Mouse (Mus musculus) CH12.LX (cell line): ENCODE measurements around the gene Fam110a. TPM values are rescaled to one million over a fixed set of nuclear protein-coding genes. Genes with fewer than 3 reads are reported as not detected.

ENCODE experiments used
- DNase-seq: peaks from one replicate; pipeline ENCODE4 v3.0.0-alpha.2; 2013; ENCODE audit errors: extremely low read depth
- H3K27ac ChIP-seq: 2 replicates; pipeline ENCODE4 v1.5.1; 2012; ENCODE audit warnings: low read depth, mild to moderate bottlenecking, control low read depth, moderate library complexity; ENCODE audit not compliant: insufficient read depth
- H3K27me3 ChIP-seq: replicated peaks from 2 replicates; pipeline ENCODE3; 2012; ENCODE audit warnings: inconsistent platforms
- H3K36me3 ChIP-seq, 2 experiments: replicated peaks in 1 of 2; 2 replicates each; pipeline versions ENCODE3 to v1.6.1; 2012; ENCODE audit warnings: inconsistent platforms in 1 of 2, low read length in 1 of 2, mild to moderate bottlenecking in 1 of 2, mixed read lengths in 1 of 2, moderate library complexity in 1 of 2; ENCODE audit not compliant: control insufficient read depth in 1 of 2, insufficient read depth in 1 of 2
- H3K4me1 ChIP-seq, 2 experiments: 2 replicates each; pipeline ENCODE4 v1.6.1; 2012; ENCODE audit warnings: inconsistent platforms in 1 of 2, moderate library complexity in 1 of 2; ENCODE audit not compliant: insufficient read depth in 2 of 2, control insufficient read depth in 1 of 2
- H3K4me2 ChIP-seq: 2 replicates; pipeline ENCODE4 v1.6.1; 2012; ENCODE audit warnings: low read depth, mild to moderate bottlenecking, control low read depth; ENCODE audit not compliant: poor library complexity, insufficient read depth, severe bottlenecking
- H3K4me3 ChIP-seq, 3 experiments: fragments of 150-350 bp in 1 of 3; sonication (generic) in 1 of 3; replicated peaks in 1 of 3; 2 replicates each; pipeline versions ENCODE3 to v1.5.1; 2011 to 2012; ENCODE audit warnings: low read depth in 2 of 3, low read length in 2 of 3, mild to moderate bottlenecking in 2 of 3, moderate library complexity in 2 of 3, control low read depth in 1 of 3, improper control_type of control experiment in 1 of 3, inconsistent platforms in 1 of 3, mixed read lengths in 1 of 3; ENCODE audit not compliant: poor library complexity in 1 of 3
- H3K79me2 ChIP-seq: replicated peaks from 2 replicates; pipeline ENCODE4 v1.6.1; 2012; ENCODE audit warnings: mild to moderate bottlenecking, moderate library complexity; ENCODE audit not compliant: control insufficient read depth, poor library complexity, insufficient read depth, severe bottlenecking; ENCODE audit errors: extremely low read depth
- H3K9ac ChIP-seq: 2 replicates; pipeline ENCODE4 v1.6.1; 2012; ENCODE audit warnings: low read depth, mild to moderate bottlenecking, control low read depth, moderate library complexity; ENCODE audit not compliant: insufficient read depth
- H3K9me3 ChIP-seq: replicated peaks from 2 replicates; pipeline ENCODE3; 2012; ENCODE audit warnings: low read length, inconsistent platforms, mixed read lengths
- BHLHE40 ChIP-seq: IDR thresholded peaks from 2 replicates; pipeline ENCODE4 v1.6.1; 2011; ENCODE audit warnings: mild to moderate bottlenecking, low read depth, low read length, improper control_type of control experiment
- CHD2 ChIP-seq: IDR thresholded peaks from 2 replicates; pipeline ENCODE4 v1.6.1; 2011; ENCODE audit warnings: low read length, improper control_type of control experiment
- E2F4 ChIP-seq: IDR thresholded peaks from 2 replicates; pipeline ENCODE4 v1.6.1; 2011; ENCODE audit warnings: low read depth, low read length, improper control_type of control experiment; ENCODE audit not compliant: insufficient replicate concordance
- ELF1 ChIP-seq: IDR thresholded peaks from 2 replicates; pipeline ENCODE4 v1.6.1; 2014; ENCODE audit warnings: low read depth, mild to moderate bottlenecking, inconsistent platforms, low read length, improper control_type of control experiment
- EP300 ChIP-seq: IDR thresholded peaks from 2 replicates; pipeline ENCODE4 v1.6.1; 2011; ENCODE audit warnings: low read length, improper control_type of control experiment
- ETS1 ChIP-seq: conservative IDR thresholded peaks from 2 replicates; pipeline ENCODE4 v1.6.1; 2012; ENCODE audit warnings: low read depth, mild to moderate bottlenecking, inconsistent platforms, low read length, improper control_type of control experiment, moderate library complexity
- HCFC1 ChIP-seq: IDR thresholded peaks from 2 replicates; pipeline ENCODE4 v1.6.1; 2012; ENCODE audit warnings: low read depth, mild to moderate bottlenecking, inconsistent platforms, low read length, improper control_type of control experiment
- IRF4 ChIP-seq: IDR thresholded peaks from 2 replicates; pipeline ENCODE4 v1.6.1; 2014; ENCODE audit warnings: low read depth, mild to moderate bottlenecking, inconsistent platforms, low read length, improper control_type of control experiment
- KAT2A ChIP-seq: IDR thresholded peaks from 2 replicates; pipeline ENCODE4 v1.6.1; 2012; ENCODE audit warnings: low read length, improper control_type of control experiment, inconsistent platforms; ENCODE audit not compliant: insufficient replicate concordance
- MAX ChIP-seq: IDR thresholded peaks from 2 replicates; pipeline ENCODE4 v1.6.1; 2011; ENCODE audit warnings: low read length, improper control_type of control experiment
- MAZ ChIP-seq: IDR thresholded peaks from 2 replicates; pipeline ENCODE4 v1.6.1; 2012; ENCODE audit warnings: low read depth, mild to moderate bottlenecking, inconsistent platforms, low read length, improper control_type of control experiment, moderate library complexity
- NRF1 ChIP-seq: IDR thresholded peaks from 2 replicates; pipeline ENCODE4 v1.6.1; 2014; ENCODE audit warnings: low read depth, mild to moderate bottlenecking, inconsistent platforms, low read length, improper control_type of control experiment, moderate library complexity
- RCOR1 ChIP-seq: conservative IDR thresholded peaks from 2 replicates; pipeline ENCODE4 v1.6.1; 2012; ENCODE audit warnings: low read depth, mild to moderate bottlenecking, inconsistent platforms, low read length, improper control_type of control experiment
- SIN3A ChIP-seq: IDR thresholded peaks from 2 replicates; pipeline ENCODE4 v1.6.1; 2012; ENCODE audit warnings: low read length, improper control_type of control experiment, inconsistent platforms
- TBP ChIP-seq: conservative IDR thresholded peaks from 2 replicates; pipeline ENCODE4 v1.6.1; 2011; ENCODE audit warnings: low read depth, low read length, improper control_type of control experiment
- TCF12 ChIP-seq: IDR thresholded peaks from 2 replicates; pipeline ENCODE4 v1.6.1; 2014; ENCODE audit warnings: low read depth, mild to moderate bottlenecking, inconsistent platforms, low read length, improper control_type of control experiment
- UBTF ChIP-seq: IDR thresholded peaks from 2 replicates; pipeline ENCODE4 v1.6.1; 2012; ENCODE audit warnings: low read depth, mild to moderate bottlenecking, inconsistent platforms, low read length, improper control_type of control experiment, moderate library complexity
- USF1 ChIP-seq: IDR thresholded peaks from 2 replicates; pipeline ENCODE4 v1.6.1; 2014; ENCODE audit warnings: low read depth, mild to moderate bottlenecking, inconsistent platforms, low read length, improper control_type of control experiment
- USF2 ChIP-seq: conservative IDR thresholded peaks from 2 replicates; pipeline ENCODE4 v1.6.1; 2011; ENCODE audit warnings: low read depth, low read length, improper control_type of control experiment
- ZC3H11A ChIP-seq: IDR thresholded peaks from 2 replicates; pipeline ENCODE4 v1.6.1; 2012; ENCODE audit warnings: low read depth, mild to moderate bottlenecking, inconsistent platforms, low read length, improper control_type of control experiment
- ZKSCAN1 ChIP-seq: IDR thresholded peaks from 2 replicates; pipeline ENCODE4 v1.6.1; 2012; ENCODE audit warnings: low read depth, inconsistent platforms, low read length, improper control_type of control experiment, borderline replicate concordance
- ZMIZ1 ChIP-seq: IDR thresholded peaks from 2 replicates; pipeline ENCODE4 v1.6.1; 2012; ENCODE audit warnings: low read depth, mild to moderate bottlenecking, inconsistent platforms, low read length, improper control_type of control experiment
- ZNF384 ChIP-seq: IDR thresholded peaks from 2 replicates; pipeline ENCODE4 v1.6.1; 2012; ENCODE audit warnings: low read depth, low read length, improper control_type of control experiment, inconsistent platforms
- dilution Hi-C: fragments of 300-500 bp; cut with MboI; formaldehyde crosslinking; loops from 2 replicates; pipeline ENCODE4 v1.14.3; 2020; ENCODE audit warnings: low sequenced_read_pairs; ENCODE audit not compliant: extremely low pct_unique_long_range_greater_than_20kb, extremely low pct_ligation_motif_present
- in situ Hi-C: fragments of 300-500 bp; cut with MboI; formaldehyde crosslinking; loops from 3 replicates; pipeline ENCODE4 v1.14.3; 2019; ENCODE audit warnings: low sequenced_read_pairs, low pct_ligation_motif_present, low pct_unique_long_range_greater_than_20kb, mixed read lengths
- polyA plus RNA-seq: library from polyadenylated mRNA; unstranded; fragments of >175 nt; gene quantifications from 2 replicates; pipeline ENCODE4 v1.2.1, GENCODE M21; 2012; ENCODE audit warnings: low read depth; ENCODE audit not compliant: insufficient read length
- total RNA-seq, 2 experiments: library from RNA; depleted of rRNA; stranded (reverse); fragments of 300-350 nt in 1 of 2; fragments of >200 nt in 1 of 2; gene quantifications; 2 replicates each; pipeline ENCODE4 v1.2.3; 2012 to 2014

The Fam110a gene
- total and polyA plus RNA-seq, 3 experiments: 3.7 to 9.8 (median 6.3) TPM

GRCm38 (mm10) chr2:151981268-151981667, 1.2 kb upstream of the Fam110a start:
- no peaks in the 10 kb centered on the region for H3K9me3 ChIP-seq
- no peak for TF ChIP-seq E2F4
- no peak for TF ChIP-seq USF2
- no peak for TF ChIP-seq CHD2
- TF ChIP-seq ELF1: no peak
- TF ChIP-seq TCF12: no peak
- no peak for TF ChIP-seq MAZ
- TF ChIP-seq UBTF: no peak
- no peak for TF ChIP-seq MAX
- no peak for TF ChIP-seq ZMIZ1
- no peak for TF ChIP-seq USF1
- TF ChIP-seq ZNF384: no peak
- TF ChIP-seq RCOR1: no peak
- no peak for TF ChIP-seq ZKSCAN1
- no peak for TF ChIP-seq HCFC1
- no peak for TF ChIP-seq EP300
- no peak for TF ChIP-seq ZC3H11A
- no peak for TF ChIP-seq SIN3A
- TF ChIP-seq KAT2A: no peak
- H3K4me3 ChIP-seq: no peak overlapping the region
- H3K4me1 ChIP-seq: peaks cover 30 to 54% of the 10 kb centered on the region in 2 experiments
- H3K79me2 ChIP-seq: no peaks in the 10 kb centered on the region; the same call in 1 of the 2 replicates
- no peak overlapping the region for H3K4me2 ChIP-seq
- H3K9ac ChIP-seq: no peak overlapping the region
- H3K36me3 ChIP-seq: peaks cover 1 to 19% of the 10 kb centered on the region in 2 experiments
- dilution Hi-C loops: no loop called here
- peaks cover 2% of the 10 kb centered on the region for H3K27me3 ChIP-seq
- in situ Hi-C loops: no loop called here
- no peak for DNase-seq
- no peak overlapping the region for H3K27ac ChIP-seq

GRCm38 (mm10) chr2:151980355-151980693, 305 bp upstream of the Fam110a start:
- Histone ChIP-seq H3K9ac (no peak overlapping the region), H3K4me3 (peak overlapping the region in 2 of 3 experiments; percentile 18 to 88), H3K9me3 (no peaks in the 10 kb centered on the region), H3K27ac (no peak overlapping the region), H3K79me2 (no peaks in the 10 kb centered on the region; the same call in 1 of the 2 replicates), H3K4me1 (peaks cover 26 to 52% of the 10 kb centered on the region in 2 experiments), H3K36me3 (peaks cover 2 to 24% of the 10 kb centered on the region in 2 experiments), H3K4me2 (peak overlapping the region; percentile 60), H3K27me3 (peaks cover 2% of the 10 kb centered on the region)
- in situ Hi-C loops (no loop called here), dilution Hi-C loops (no loop called here)
- no peak for DNase-seq
- TF ChIP-seq ETS1 (no peak), ZMIZ1 (no peak), SIN3A (no peak), TBP (no peak), IRF4 (no peak), EP300 (no peak), BHLHE40 (no peak), USF1 (no peak), NRF1 (no peak)
